Mouse (Mus musculus) frontal cortex, postnatal 36 days (tissue): Measurements from ENCODE around the gene Col6a6.
"Not testable (repeated sequence)": the region's sequence is repeated elsewhere in the genome, so short reads cannot be mapped to it uniquely, and the experiment has no call there.

Source experiments
- DNase-seq, 2 experiments: peaks; one replicate each; pipeline ENCODE4 v3.0.0; 2022; ENCODE audit warnings: low spot score in 2 of 2

The Col6a6 gene

DNA sequence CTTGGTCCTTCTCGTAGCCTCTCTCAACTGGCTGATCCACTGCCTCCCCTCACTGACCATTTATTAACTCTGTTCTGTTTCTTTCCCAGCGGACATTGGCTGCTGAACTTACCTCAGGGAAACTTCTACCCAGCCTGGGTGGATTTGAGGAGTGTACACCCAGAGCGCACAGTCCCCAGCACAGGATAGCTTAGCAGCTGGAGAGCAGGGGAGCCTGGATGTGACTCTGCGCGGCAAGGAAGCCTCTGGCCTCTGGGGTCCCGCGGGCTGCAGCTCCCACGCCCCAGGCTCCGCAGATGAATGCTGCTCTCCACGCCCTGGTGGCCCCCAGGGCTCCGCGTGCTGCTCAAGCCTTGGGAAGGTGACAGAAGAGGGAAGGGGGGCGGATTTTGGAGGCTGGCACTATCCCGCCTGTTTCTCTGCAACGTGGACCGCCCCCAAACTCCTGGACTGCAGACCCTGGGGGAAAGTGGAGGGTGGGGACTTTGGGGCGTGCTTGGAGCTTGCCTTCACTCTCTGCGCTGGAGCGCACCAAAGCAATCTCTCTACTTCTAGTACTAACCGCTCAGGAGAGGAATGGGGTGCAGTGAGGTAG, at the start of gene Col6a6:
Gene Col6a6, minus strand, starts transcription at position 370 of the 595 bp plus-strand sequence.
- DNase-seq = no peak

DNA sequence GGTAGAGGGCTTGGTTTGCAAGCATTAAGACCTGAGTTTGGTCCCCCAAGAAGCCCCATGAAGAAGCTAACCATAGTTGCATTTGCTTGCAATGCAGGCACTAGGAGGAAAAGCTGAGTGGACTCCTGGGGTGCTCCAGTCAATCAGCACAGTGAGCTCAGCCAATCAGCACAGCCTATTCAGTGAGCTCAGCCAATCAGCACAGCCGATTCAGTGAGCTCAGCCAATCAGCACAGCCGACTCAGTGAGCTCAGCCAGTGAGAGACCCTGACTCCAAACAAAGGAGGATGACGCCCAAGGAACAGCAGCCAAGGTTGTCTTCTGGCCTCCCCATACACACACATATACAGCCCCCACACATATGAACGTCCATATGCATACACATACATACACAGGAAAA, 48.2 kb upstream of the Col6a6 start:
- no peak for DNase-seq

DNA sequence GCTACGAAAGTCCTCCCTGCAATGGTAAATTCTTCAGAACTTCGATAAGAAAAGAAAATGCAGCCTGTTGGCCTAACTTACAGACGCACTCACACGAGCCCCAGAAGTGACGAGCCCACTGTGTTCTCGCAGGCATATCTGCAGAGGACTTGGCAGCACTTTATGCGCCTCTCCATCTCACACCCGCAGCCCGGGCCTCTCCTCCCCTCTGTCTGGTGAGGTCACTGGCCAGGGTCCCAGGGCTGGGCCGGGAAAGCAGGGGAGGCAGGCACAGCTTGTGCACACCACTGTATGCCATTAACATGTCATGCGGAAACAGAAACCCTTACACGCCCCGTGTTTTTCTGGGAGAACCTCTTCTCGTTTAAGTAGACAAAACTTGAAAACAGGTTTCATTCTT, 43.7 kb upstream of the Col6a6 start:
- no peak for DNase-seq

DNA sequence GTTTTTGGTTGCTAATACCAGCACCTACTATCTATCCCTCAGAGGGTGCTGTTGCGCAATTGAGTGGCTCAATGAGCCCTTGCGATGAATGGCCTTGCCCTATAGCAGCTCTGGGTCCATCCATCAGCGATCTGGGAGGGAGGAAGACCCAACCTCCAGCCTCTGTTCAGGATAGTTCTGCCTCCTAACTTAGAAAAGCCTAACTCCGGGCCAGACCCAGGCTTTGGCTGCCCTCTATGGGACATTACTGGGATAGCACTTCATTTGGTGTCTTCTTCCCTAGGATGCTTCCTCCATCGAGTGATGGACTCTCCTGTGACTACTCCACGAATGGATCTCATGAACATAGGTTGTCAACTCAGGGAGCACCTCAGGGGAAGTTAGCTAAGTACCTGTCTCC, 29.8 kb upstream of the Col6a6 start:
- peak; percentile 71 to 81 for DNase-seq

DNA sequence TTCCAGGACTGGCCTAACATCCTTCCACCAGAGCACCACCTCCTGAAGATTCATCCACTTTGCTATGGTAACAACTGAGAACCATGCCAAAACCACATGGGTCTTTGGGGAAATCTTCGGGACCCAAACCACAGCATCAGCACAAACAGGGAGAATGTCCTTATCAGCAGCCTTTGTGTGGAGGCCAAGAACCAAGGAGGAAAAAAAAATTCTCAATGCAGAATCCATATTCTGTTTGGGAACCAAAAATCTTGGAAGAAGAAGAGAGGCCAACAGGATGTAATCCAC, 24.8 kb upstream of the Col6a6 start:
- no peak for DNase-seq

DNA sequence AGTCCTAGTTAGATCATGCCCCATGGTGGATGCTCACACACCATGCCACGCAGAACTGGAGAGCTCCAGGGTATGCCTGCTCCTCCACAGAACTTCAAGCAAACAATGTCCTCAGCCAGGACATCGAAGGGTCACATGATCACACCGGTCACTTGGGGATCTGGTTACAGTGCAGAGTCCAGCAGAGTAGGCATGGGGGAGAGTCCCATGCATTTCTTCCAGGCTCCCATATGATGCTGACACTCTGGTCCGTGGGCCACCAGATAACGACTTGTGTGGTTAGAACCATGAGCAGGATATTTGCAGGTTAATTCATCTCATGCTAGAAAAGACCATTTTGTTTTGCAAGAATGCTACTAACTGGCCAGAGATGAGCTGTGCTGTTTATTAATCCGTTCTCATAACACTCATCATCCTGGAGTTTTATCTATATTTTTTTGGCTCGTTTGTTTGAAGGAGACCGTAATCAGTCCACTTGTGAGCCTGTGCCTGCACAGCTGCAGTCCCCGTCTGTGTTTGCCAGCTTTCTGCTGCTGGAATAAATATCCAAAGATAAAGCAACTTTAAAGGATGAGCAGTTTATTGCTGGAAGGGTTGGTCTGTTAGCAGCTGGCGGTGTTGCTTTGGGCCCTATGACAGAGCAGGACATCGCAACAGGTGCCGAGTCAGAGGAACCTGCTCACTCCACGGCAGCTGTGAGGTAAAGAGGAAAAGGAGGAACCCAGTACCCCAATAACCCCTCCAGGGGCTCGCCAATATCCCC, 24.2 kb upstream of the Col6a6 start:
- DNase-seq = no peak

DNA sequence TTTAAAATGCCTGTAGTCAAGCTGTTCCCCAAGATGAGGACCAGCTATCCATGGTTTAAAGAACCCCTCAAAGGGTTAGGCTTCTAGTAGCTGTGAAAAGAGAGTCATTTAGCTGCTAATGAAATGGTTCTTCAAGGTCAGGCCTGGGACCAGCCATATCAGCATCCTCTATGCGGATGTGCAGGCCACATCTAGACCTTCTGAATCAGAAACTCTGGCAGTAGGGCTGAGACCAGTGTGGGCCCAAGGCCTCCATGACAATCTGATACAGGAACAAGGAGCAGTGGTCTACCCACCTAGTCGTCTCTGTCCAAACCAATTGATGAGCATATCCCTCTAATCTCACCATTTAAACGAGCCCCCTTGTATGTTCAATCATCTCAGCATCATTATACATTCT, 23.1 kb upstream of the Col6a6 start:
- DNase-seq = no peak

DNA sequence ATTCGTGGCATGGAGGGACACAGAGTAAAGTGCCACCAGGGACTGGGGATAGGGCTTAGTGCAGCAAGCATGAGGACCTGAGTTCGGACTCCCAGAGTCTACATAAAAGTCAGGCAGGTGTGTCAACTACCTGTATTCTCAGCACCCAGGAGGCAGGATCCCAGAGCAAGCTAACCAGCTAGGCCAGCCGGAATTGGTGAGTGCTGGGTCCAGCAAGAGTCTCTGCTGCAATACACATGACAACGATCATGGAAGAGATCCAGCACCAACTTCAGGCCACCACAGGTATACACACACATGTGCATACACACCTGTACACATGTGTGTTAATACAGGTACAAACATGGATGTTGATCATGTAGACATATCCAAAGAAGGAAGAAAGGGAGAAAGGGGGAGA, 20.4 kb upstream of the Col6a6 start:
- no peak for DNase-seq

DNA sequence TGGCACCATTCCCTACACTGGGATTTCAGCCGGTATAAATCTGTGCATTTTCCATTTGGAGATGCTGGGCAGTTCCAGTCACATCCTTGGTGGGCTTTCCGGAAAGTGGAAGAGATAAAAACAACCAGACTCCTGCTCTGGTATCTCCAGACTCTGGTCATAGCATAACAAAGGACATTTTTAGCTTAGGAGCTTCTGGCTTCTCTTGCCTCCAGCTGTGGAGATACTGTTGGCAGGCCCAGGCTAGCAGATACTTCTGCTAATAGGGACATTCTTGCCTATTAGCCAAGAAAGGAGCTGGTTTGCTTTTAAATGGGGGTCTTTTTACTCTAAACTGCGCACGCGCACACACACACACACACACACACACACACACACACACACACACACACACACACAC, 19.3 kb upstream of the Col6a6 start:
- DNase-seq = no peak

DNA sequence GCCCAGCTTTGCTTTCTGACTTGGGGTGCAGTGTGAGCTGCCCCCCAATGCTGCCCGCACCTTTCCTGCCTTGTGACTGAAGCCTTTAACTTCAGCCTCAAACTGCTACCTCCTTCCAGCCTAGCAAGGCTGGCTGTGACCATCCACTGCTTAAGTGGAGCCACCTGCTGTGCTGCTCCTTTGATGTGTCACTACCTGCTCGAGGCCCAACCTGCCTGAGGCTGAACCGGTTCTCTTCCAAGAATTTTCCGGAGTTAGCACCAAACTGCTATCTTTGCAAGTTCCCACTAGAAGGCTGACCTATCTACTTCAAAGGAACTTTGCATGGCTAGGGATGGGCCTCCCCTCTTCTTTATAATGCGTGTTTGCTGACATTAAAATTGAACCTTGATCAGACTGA, 13.4 kb upstream of the Col6a6 start:
- DNase-seq = not testable (repeated sequence)

DNA sequence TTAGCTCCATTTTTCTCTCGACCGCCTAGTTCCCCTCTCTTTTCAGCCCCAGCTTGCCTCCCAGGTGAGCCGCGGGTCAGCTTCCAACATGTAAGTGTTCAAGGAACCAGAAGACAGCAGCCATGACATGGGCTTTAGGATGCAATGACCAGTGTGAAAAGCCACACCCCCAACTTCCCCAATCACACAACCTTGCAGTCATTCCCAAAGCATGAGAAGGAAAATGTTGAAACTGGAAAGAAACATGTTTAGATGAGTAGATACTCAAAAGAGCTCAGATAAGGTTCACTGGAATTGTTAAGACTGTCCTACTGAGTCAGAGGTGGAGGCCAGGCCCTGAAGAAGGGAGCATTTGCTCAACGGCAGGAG, 11.2 kb upstream of the Col6a6 start:
- no peak for DNase-seq

DNA sequence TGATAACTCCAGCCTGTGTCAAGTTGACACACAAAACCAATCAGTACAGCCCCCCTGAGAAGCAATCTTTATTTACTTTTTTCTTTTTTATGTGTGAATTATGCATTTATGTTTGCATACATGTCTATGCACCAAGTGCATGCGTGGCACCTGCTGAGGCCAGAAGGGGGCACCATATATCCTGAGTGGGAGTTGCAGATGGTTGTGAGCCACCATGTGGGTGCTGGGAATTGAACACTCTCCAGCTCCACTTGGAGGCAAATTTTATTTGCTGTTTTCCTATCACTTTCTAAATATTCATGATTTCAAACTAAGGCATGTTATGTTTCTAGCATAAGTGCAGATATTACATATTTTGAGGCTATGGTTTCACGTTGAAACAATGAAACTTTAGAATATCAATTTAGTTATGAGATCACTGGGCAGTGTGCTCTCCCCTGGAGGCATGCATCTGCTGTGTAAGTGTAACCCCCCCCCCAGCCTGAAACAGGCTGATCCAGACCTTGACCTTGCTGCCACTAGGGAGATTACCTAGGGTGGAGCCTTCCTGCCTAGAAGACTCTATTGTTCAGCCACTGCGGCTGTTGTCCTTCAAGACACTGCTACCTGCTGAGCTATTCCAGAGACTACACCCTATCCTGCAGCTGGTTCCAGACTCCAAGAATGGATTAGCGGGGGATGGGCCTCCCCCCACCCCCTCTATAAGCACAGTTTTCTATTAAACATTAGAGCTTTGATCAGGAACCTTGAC, 10.6 kb upstream of the Col6a6 start:
- DNase-seq = no peak

DNA sequence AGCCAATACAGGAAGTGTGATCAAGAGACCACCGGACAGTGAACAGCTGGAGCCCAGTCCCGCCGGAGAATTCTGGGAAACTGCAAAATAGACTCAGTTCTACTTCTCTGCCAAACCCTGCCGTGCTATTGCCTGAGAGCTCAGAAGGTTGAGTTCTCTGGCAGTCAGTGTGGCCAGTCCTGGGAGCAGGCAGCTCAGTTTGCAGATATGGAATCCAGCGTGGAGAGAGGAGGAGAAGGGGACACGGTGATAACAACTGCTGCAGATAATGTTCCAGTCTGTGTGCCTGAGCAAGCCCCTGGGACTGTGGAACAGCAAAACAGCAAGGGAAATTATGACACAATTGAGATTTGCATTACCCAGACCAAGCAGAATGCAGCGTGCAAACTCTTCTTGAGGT, 7.6 kb upstream of the Col6a6 start:
- DNase-seq = no peak

DNA sequence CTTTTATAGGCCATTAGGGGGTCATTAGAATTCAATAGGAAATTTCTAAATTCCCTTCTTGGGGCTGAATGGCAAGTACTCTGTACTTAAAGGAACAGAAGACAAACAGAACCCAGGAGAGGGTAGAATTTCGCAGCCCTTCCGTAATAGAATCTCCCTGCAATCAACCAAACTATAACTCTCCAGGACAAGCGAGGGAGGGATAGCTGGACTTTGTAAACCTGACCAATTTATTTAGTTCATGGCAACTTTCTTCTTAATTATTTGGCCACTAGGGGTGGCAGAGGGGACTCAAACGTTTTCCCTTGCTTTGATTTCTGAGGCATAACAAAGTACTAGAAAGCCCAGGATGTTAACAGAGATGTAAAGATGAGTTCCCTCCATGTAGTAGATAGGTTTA, 6.8 kb upstream of the Col6a6 start:
- DNase-seq = no peak

DNA sequence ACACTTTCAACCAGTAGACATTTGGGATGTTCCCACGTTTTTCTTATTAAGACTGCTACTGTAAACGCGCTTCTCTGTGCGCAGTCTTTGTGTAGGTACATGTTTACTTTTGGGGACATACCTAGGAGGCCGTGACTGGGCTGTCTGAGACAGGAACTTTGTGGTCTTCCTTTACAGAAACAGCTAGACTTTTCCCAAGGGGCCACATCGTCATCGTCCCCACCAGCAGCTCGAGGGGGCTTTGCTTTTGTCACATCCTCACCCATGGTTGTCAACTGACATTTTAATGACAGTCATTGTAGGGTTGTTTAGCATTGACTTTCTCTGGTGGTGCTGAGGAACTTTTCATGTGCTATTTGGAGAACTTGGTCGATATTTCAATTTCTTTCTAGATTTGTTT, 3.3 kb upstream of the Col6a6 start:
- no peak for DNase-seq

DNA sequence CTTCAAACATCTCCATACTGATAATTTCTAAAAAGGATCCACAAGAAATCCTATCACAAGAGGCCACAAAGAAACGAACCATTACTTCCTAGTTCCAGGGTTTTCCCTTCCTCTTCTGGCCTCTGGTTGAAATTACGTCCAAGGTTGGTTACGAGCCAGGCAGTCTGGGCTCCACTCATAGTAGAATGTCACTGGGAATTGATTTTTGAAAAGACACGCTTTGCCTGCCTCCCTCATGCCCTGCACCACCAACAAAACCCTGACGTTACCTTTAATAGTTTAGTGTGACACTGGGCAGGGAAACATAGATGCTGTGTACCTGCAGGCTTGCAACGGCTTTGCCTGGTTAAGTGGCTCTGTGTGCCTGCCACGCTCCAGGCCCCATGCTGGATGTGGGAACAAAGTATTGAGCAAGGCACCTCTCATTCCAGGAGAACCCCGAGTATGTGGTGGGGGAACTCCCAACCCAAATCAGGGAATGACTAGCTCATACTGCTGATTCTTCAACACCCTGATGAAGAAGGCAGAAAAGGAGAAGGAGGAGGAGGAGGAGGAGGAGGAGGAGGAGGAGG, 798 bp downstream of the Col6a6 start:
- DNase-seq = no peak

DNA sequence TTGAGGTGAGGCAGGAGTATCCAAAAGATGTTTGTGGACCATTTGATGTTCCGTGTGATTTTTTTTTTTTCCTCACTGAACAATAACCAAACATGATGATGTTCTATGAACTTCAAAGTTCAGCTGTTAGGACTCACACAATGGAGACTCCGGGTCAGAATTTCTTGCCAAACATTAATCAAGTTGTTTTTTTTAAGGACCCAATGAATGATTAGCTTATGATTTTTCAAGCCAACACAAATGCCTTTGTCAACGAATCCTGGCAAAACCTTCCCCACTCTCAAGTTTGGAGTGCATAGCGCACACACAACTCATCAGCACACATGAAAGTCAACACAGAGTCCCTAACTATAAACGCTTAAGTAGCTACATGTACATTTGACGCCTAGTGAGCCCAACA, 7.2 kb downstream of the Col6a6 start:
- DNase-seq = no peak

DNA sequence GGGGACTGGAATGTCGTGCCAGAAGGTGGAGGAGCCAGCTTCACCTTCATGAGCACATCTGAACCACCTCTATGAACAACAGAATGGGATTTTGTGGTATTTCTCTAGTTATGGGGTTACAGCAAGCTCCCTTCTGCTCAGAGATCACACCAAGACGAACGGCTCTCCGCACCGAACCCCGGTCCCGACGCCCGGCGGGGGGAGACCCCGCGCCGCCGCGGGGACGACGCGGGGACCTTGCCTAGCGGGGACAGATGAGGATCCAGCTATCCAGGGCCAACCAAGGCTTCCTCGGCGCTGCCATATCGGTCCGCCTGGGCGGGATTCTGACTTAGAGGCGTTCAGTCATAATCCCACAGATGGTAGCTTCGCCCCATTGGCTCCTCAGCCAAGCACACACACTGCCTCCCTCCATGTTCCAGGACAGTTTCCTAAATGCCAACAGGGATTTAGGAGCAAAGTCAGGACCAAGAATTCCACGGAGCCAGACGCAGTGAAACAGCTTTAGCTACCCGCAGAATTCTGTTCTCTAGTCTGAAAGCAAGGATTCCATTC, 8.7 kb downstream of the Col6a6 start:
- no peak for DNase-seq

DNA sequence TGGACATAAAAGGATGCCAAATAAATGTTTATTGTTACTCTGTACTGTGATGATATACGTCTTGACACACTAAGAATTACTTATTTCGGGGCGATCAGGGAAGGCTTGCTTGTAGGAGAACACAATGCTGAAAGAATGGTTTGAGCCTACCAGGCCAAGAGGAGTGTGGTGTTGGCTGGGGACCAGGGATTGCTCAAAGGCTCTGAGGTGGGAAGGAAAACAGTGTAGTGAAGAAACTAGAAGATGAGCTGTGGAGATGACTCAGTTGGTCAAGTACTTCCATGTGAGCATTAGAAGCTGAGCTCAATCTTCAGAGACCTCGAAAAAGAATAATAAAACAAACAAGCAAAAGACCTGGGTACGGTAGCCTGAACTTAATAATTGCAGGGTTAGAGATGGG, 13.5 kb downstream of the Col6a6 start:
- DNase-seq = no peak

DNA sequence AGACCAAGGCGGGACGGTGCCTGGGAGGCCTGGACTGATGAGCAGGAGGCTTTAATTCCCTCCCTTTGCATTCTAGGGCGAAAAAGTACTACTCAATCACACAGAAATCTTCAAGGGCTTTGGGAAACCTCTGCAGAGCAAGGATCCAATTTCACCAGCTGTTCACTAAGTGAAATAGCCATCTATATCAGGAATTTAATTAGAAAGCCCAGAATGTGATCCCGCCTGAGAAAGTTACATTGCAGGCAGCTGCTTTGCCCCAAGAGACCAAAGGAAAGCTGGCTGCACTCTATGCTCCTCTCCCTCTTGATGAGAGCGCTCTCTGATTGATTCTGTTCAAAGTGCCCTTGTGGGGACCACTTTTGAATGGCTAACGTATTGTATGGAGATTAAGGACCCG, 16.5 kb downstream of the Col6a6 start:
- no peak for DNase-seq

DNA sequence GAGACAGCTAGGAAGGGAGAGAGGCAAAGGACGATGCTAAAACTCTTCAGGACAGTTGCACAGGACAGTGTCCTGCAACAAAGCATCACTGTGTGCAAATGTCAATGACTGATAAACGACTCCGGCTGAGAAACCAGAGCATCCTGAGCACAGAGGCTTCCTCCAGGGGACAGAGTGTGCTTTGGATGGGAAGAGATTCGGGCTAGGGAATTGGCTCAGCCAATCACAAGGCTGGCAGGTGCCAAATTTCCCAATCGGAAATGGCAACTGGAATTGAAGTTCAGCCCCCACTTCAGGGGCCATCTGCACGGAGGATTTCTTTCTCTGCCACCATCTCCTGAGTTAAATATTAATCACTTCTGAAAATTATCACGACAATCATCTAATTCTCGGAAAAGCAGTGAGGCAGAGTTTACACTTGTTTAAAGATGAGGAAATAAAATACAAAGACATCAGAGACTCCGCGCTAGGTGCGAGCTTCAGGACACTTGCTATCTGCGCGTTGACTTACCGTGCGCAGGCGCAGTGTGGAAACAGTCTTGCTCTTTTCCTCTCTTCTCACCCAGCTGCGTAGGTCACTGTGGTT, 18.9 kb downstream of the Col6a6 start:
- DNase-seq = no peak

DNA sequence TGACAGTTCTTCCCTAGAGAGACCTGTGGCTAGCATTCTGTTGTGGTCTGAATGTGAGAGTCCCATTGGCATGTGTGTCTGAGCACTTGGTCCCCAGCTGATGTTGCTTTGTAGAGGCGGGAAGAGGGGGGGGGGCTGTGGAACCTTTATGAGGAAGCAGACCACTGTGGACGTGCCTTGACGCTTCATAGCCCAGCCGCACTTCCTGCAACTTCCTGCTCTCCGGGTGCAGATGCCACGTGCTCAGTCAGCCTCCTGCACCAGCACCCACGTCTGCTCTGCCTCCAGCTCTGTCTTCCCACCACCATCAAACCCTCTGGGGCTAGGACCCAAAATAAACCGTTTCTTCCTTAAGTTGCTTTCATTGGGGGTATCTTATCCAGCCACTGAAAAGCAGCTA, 24.5 kb downstream of the Col6a6 start:
- no peak for DNase-seq
